Mouse (Mus musculus) testis, adult 2 months (tissue): Measurements from ENCODE around the gene Hoxd13. TPM values are rescaled to one million over a fixed set of nuclear protein-coding genes. Genes with fewer than 3 reads are reported as not detected.

ENCODE experiments used
- H3K27ac ChIP-seq: fragments of 200-500 bp; 2 replicates; pipeline ENCODE4 v1.5.1; 2012; ENCODE audit warnings: low read depth, low read length; ENCODE audit not compliant: control insufficient read depth, insufficient read depth
- H3K27me3 ChIP-seq: fragments of 200-500 bp; 2 replicates; pipeline ENCODE4 v1.6.1; 2012; ENCODE audit warnings: mild to moderate bottlenecking, low read length, moderate library complexity; ENCODE audit not compliant: control insufficient read depth, insufficient read depth
- H3K36me3 ChIP-seq: fragments of 200-500 bp; 2 replicates; pipeline ENCODE4 v1.6.1; 2012; ENCODE audit warnings: mild to moderate bottlenecking, low read length; ENCODE audit not compliant: control insufficient read depth, insufficient read depth
- H3K4me1 ChIP-seq: fragments of 200-500 bp; 2 replicates; pipeline ENCODE4 v1.6.1; 2012; ENCODE audit warnings: low read length; ENCODE audit not compliant: control insufficient read depth, insufficient read depth
- H3K4me3 ChIP-seq: fragments of 200-500 bp; 2 replicates; pipeline ENCODE4 v1.5.1; 2012; ENCODE audit warnings: low read depth, mild to moderate bottlenecking, low read length, moderate library complexity, mixed read lengths; ENCODE audit not compliant: control insufficient read depth
- CTCF ChIP-seq: fragments of 200-500 bp; IDR thresholded peaks from 2 replicates; pipeline ENCODE4 v1.5.1; 2012; ENCODE audit warnings: low read depth, mild to moderate bottlenecking, inconsistent platforms, low read length, moderate library complexity; ENCODE audit not compliant: control insufficient read depth, insufficient read depth, insufficient replicate concordance
- POLR2A ChIP-seq: fragments of 200-500 bp; IDR thresholded peaks from 2 replicates; pipeline ENCODE4 v1.6.1; 2012; ENCODE audit warnings: low read depth, mild to moderate bottlenecking, inconsistent platforms, low read length, moderate library complexity; ENCODE audit not compliant: control insufficient read depth
- polyA plus RNA-seq: library from polyadenylated mRNA; depleted of rRNA; stranded (reverse); fragments of >200 nt; gene quantifications from 2 replicates; pipeline ENCODE4 v1.2.3, GENCODE M21; 2012

Hoxd13 gene
- polyA plus RNA-seq, 1 experiment: not detected

DNA sequence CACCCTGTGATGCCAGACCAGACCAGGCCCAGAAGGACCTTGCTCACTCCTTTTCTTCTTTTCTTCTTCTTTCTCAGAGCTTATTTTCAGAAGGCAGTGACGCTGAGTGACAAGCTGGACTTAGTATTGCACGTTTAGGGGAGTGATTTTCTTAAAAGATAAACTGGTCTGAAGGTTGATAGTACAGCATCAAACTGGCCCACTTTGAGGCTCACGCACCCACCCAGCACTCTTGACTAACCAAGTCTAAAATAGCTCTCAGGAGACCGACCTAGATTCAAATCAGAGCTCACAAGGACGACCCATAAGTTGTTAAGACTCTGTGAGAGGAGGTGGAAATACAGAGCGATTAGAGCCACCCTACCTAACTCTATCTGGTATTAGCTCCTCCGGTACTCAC is 1.7 kb upstream of the Hoxd13 start:
- Histone ChIP-seq H3K4me1 (peaks cover 11% of the 10 kb centered on the region; the same call in 1 of the 2 replicates), H3K27me3 (peaks cover 16% of the 10 kb centered on the region)

DNA sequence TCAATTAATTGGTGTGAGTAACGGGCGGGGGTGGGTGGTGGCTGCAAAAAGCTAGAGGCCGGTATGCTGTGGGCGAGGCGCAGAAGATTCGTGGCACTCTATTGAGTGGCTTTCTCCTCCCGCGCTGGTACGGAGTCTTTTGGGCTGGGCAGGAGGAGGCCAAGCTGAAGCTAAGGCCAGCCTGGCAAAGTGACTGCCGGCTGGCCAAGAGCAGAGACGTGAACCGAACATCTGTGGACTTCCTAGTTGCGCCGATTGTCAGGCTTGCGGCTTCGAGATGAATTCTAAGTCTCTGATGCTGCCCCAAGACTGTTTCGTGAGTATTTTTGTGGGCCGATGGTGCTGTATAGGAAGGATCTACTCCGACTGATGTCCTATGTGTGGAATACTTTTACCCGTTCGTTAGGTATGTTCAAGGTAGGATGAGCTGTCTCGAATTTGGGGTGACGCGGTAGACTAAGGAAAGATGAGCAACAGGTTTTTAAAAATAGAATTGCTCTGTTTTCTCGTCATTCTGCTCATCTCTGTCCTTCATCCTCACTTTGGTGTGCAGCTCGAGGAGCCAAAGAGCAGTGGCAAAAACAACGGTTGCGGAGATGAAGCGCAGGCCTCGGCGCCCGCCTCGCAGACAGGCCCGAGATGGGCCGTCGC is 794 bp upstream of the Hoxd13 start:
- Histone ChIP-seq H3K27me3 (peaks cover 15% of the 10 kb centered on the region), H3K36me3 (no peaks in the 10 kb centered on the region), H3K4me1 (peaks cover 8% of the 10 kb centered on the region; the same call in 1 of the 2 replicates), H3K4me3 (no peak overlapping the region), H3K27ac (no peak overlapping the region)
- TF ChIP-seq CTCF (no peak), POLR2A (no peak)

More for the DNA sequence above, 1.7 kb upstream of the Hoxd13 start:
- H3K4me3 ChIP-seq: no peak overlapping the region
- TF ChIP-seq POLR2A (no peak), CTCF (no peak)
- no peak overlapping the region for H3K27ac ChIP-seq
- no peaks in the 10 kb centered on the region for H3K36me3 ChIP-seq

DNA sequence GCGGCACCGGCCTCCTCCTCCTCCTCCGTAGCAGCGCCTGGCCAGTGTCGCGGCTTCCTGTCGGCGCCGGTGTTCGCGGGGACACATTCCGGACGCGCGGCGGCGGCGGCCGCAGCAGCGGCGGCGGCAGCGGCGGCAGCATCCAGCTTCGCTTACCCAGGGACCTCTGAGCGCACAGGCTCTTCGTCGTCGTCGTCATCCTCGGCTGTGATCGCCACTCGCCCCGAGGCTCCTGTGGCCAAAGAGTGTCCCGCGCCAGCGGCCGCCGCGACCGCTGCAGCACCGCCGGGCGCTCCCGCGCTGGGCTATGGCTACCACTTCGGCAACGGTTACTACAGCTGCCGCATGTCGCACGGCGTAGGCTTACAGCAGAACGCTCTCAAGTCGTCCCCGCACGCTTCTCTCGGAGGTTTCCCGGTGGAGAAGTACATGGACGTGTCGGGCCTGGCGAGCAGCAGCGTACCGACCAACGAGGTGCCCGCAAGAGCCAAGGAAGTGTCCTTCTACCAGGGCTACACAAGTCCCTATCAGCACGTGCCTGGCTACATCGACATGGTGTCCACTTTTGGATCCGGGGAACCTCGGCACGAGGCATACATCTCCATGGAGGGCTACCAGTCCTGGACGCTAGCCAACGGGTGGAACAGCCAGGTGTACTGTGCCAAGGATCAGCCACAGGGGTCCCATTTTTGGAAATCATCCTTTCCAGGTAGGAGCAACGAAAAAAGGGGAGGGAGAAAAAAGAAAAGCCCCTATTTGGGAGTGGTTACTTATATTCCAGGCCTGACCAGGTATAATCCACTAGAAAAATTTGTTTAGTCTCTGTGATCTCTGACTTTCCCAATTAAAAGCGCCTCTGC is 490 bp downstream of the Hoxd13 start:
- H3K27me3 ChIP-seq: peaks cover 13% of the 10 kb centered on the region
- H3K36me3 ChIP-seq: no peaks in the 10 kb centered on the region
- H3K27ac ChIP-seq: no peak overlapping the region
- TF ChIP-seq POLR2A (no peak), CTCF (no peak)
- peak overlapping the region; percentile 57 for H3K4me3 ChIP-seq
- peaks cover 12% of the 10 kb centered on the region for H3K4me1 ChIP-seq

DNA sequence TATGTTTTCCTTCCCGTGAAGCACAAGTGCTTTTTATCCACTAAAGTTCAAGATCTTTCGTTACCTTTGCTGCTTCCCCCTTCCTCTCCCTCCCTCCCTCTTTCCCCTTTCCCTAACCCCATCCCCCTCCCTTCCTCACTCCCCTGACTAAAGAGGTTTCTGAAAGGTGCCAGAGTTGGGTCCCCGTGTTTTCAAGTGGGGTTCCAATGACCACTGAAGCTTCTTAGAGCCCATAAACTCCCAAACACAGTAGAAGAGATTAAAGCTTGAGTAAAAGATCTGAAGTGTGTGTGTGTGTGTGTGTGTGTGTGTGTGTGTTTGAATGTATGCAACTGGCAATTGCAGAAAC is 1.1 kb downstream of the Hoxd13 start:
- TF ChIP-seq POLR2A (no peak), CTCF (no peak)
- Histone ChIP-seq H3K4me1 (peaks cover 12% of the 10 kb centered on the region), H3K36me3 (no peaks in the 10 kb centered on the region), H3K4me3 (no peak overlapping the region), H3K27ac (no peak overlapping the region), H3K27me3 (peaks cover 14% of the 10 kb centered on the region)

DNA sequence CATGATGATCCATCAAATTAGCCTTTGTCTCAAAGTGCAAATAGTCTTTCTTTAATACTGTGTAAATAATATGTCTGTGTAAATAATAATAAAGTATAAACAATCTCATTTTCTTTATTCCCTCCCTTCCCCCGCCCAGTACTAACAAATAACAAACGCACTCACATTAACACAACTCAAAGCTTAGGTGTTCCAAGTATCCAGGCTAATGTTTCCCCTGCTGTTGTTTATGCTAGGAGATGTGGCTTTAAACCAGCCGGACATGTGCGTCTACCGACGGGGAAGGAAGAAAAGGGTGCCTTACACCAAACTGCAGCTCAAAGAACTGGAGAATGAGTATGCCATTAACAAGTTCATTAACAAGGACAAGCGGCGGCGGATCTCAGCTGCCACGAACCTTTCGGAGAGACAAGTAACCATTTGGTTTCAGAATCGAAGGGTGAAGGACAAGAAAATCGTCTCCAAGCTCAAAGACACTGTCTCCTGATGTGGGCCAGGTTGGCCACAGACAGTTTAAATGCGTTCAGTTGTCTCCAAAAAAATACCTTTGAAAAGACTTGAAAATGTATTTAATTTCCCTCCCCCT is 1.6 kb downstream of the Hoxd13 start:
- no peak for TF ChIP-seq CTCF
- no peak overlapping the region for H3K27ac ChIP-seq
- peaks cover 14% of the 10 kb centered on the region for H3K27me3 ChIP-seq

DNA sequence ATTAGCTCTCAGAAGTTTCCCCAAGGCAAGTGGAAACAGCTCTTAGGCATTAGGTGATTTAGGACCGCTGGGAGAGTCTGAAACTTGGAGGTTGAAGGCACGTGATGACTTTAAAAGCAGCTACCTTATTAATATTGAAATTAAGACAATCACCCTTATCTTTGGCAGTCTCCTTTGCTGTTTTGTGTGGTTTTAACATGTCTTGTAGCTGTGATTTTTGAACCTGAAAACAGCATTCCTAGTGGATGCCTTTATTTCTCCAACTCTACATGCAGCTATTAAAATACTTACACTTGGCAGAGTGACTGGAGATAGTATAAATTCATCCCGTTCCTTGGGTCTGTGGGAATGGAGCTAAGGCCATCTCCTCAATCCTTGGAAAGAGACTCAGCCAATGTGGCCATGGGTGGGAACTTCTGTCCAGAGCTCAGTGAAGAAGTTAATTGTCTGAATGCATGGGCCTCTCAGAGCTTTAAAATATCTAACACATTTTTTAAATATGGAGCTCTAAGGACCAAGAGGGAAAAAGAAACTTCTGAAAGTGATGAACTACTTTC is 2.6 kb downstream of the Hoxd13 start:
- Histone ChIP-seq H3K4me3 (no peak overlapping the region), H3K36me3 (no peaks in the 10 kb centered on the region), H3K4me1 (peaks cover 18% of the 10 kb centered on the region), H3K27ac (no peak overlapping the region), H3K27me3 (peaks cover 17% of the 10 kb centered on the region)
- no peak for TF ChIP-seq CTCF
- TF ChIP-seq POLR2A: no peak

More for the DNA sequence above, 1.6 kb downstream of the Hoxd13 start:
- Histone ChIP-seq H3K4me3 (no peak overlapping the region), H3K36me3 (no peaks in the 10 kb centered on the region), H3K4me1 (peaks cover 12% of the 10 kb centered on the region)

DNA sequence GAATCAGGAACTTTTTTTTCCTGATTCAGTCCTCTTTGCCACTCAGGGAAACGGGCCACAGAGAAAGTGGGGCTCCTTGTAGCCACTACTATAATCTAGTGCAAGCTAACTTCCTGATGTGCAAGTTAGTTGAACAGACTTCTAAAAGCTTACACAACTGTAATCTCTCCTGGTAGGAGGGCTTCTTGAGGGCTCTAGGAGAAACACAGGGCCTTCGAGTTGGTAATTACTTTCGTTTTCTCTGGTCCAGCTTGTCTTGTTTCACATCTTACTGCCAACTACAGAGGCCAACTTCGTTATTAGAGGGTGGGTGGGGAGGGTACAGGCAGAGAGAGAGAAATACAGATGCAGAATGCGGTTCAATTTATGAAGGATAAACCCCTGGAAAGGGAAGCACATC is 3.7 kb downstream of the Hoxd13 start:
- H3K4me1 ChIP-seq: peaks cover 18% of the 10 kb centered on the region
- H3K27me3 ChIP-seq: peaks cover 15% of the 10 kb centered on the region
- H3K4me3 ChIP-seq: no peak overlapping the region
- no peak overlapping the region for H3K27ac ChIP-seq
- H3K36me3 ChIP-seq: no peaks in the 10 kb centered on the region
- TF ChIP-seq CTCF: no peak
- no peak for TF ChIP-seq POLR2A
